Mouse (Mus musculus) natural killer cell, adult 2 months (primary cell): ENCODE results near the gene Rbfox1.

Experiments used
- DNase-seq, 2 experiments: peaks; one replicate each; pipeline ENCODE4 v3.0.0; 2022; ENCODE audit warnings: low spot score in 2 of 2

The Rbfox1 gene

GRCm38 (mm10) chr16:7034231-7034630 is 1149.1 kb downstream of the Rbfox1 start:
- no peak for DNase-seq

GRCm38 (mm10) chr16:7036566-7036965 is 1151.4 kb downstream of the Rbfox1 start:
- DNase-seq, result no peak

- no peak for DNase-seq
These were observed 1151.8 kb downstream of the Rbfox1 start for GRCm38 (mm10) chr16:7036988-7037387.

GRCm38 (mm10) chr16:7038639-7039260 is 1153.6 kb downstream of the Rbfox1 start:
- no peak for DNase-seq

GRCm38 (mm10) chr16:7039404-7040367 is 1154.5 kb downstream of the Rbfox1 start:
- DNase-seq, result no peak

GRCm38 (mm10) chr16:7040691-7041090 is 1155.5 kb downstream of the Rbfox1 start:
- no peak for DNase-seq

GRCm38 (mm10) chr16:7047421-7047820 is 1162.3 kb downstream of the Rbfox1 start:
- no peak for DNase-seq

GRCm38 (mm10) chr16:7049162-7049971 is 1164.2 kb downstream of the Rbfox1 start:
- no peak for DNase-seq

GRCm38 (mm10) chr16:7050945-7051344 is 1165.8 kb downstream of the Rbfox1 start:
- DNase-seq, result no peak

GRCm38 (mm10) chr16:7051991-7052390 is 1166.8 kb downstream of the Rbfox1 start:
- DNase-seq, result no peak

- no peak for DNase-seq
These were observed 1167.3 kb downstream of the Rbfox1 start for GRCm38 (mm10) chr16:7052408-7052807.

GRCm38 (mm10) chr16:7057789-7058188 is 1172.6 kb downstream of the Rbfox1 start:
- no peak for DNase-seq

- DNase-seq, result no peak
These were observed 1173.4 kb downstream of the Rbfox1 start for GRCm38 (mm10) chr16:7058556-7058955.

GRCm38 (mm10) chr16:7059596-7059995 is 1174.4 kb downstream of the Rbfox1 start:
- no peak for DNase-seq

GRCm38 (mm10) chr16:7060864-7061263 is 1175.7 kb downstream of the Rbfox1 start:
- no peak for DNase-seq

- no peak for DNase-seq
These were observed 1177.4 kb downstream of the Rbfox1 start for GRCm38 (mm10) chr16:7062512-7062911.

- DNase-seq, result no peak
These were observed 1182.0 kb downstream of the Rbfox1 start for GRCm38 (mm10) chr16:7067109-7067508.

- no peak for DNase-seq
These were observed 1184.4 kb downstream of the Rbfox1 start for GRCm38 (mm10) chr16:7069599-7069998.

GRCm38 (mm10) chr16:7074786-7075185 is 1189.6 kb downstream of the Rbfox1 start:
- DNase-seq, result no peak

- DNase-seq, result no peak
These were observed 1190.6 kb downstream of the Rbfox1 start for GRCm38 (mm10) chr16:7075749-7076148.

- no peak for DNase-seq
These were observed 1191.2 kb downstream of the Rbfox1 start for GRCm38 (mm10) chr16:7076305-7076704.

- DNase-seq, result no peak
These were observed 1191.6 kb downstream of the Rbfox1 start for GRCm38 (mm10) chr16:7076707-7077106.
